Mouse (Mus musculus): ENCODE results near the gene Zmat3. TPM values are rescaled to one million over a fixed set of nuclear protein-coding genes. Genes with fewer than 3 reads are reported as not detected.

Gene Zmat3
- total RNA-seq, 2 experiments from 2014 or later, result 58.2 to 59.9 TPM

DNA sequence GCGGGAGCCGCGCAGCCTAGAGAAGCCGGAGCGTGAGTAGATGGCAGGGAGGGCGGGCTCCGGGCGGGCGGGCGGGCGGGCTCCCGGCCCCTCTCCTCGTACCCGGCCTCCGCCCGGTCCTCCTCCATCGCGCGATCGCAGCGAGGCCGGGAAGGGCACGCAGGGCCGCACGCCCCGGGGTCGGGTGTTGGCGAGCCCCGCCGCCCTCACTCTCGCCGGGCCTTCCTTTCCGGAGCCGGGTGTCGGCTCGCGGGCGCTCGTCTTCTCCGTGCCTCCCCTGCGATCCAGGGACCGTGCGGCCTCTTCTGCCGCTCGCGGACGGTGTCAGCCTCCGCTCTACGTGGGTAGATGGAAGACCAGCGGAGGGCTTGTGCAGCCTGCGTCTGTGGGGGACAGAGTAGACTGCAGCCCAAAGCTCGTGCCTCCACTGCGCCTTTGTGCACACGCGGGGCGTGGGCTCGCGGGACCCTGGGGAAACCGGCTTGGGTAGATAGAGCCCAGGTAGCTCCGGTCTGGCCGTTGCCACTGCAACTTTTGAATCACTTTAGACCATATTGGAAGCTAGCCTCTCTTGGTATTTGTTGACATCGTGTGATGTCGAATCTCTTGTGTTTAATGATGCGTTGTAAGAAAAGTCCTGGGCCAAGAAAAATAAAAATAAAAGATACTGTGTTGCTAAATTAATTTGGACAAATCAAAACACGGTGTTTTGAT lies 31.8 kb upstream of the Zmat3 start, which contains the start of gene Pik3ca:
TSS of gene Pik3ca (plus strand) at position 211 of the 714 bp plus-strand sequence.
- DNase-seq (ENCODE audit: low spot score in 2 of 2), result peak; percentile 6 to 50
- Histone ChIP-seq H3K27ac (peak within 1 kb of the TSS; percentile 97), H3K4me3 (peak within 1 kb of the TSS; percentile 70)
- TF ChIP-seq CTCF (conservative IDR thresholded peaks at IDR 0.05), result no peak; the same call in 1 of the 2 replicates

- H3K4me3 ChIP-seq, result peak overlapping the region; percentile 70
- DNase-seq (ENCODE audit: low spot score in 2 of 2), result peak; percentile 98
- peak overlapping the region; percentile 97 for H3K27ac ChIP-seq
- TF ChIP-seq CTCF (conservative IDR thresholded peaks at IDR 0.05), result peak; percentile 61
These were observed 31.1 kb upstream of the Zmat3 start for GRCm38 (mm10) chr3:32396794-32397460.

GRCm38 (mm10) chr3:32395771-32396551 lies 30.1 kb upstream of the Zmat3 start:
- no peak; the same call in 1 of the 2 replicates for TF ChIP-seq CTCF (conservative IDR thresholded peaks at IDR 0.05)
- peak overlapping the region; percentile 92 for H3K27ac ChIP-seq
- H3K4me3 ChIP-seq, result peak overlapping the region; percentile 70
- no peak for DNase-seq (ENCODE audit: low spot score in 2 of 2)

DNA sequence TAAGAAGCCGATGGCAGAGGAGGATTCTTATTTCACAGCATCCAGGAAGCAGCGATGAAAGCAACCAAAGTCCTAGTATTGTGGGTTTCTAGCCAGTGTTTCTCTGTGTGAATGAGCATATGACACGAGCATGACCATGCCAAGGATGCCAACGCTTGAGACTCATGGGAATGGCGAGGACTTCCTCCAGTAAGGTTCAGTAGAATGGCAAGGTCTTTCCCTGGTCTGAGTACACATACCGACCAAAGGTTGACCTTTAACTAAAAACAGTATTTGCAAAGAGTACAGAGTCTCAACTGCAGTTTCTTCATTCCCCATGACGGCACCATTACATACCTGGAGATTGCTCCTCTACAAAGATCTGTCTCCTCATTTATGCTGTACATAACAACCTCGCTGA lies 28.2 kb upstream of the Zmat3 start:
- Histone ChIP-seq H3K4me3 (no peak overlapping the region), H3K27ac (no peak overlapping the region)
- no peak for TF ChIP-seq CTCF (conservative IDR thresholded peaks at IDR 0.05)
- no peak for DNase-seq (ENCODE audit: low spot score in 2 of 2)

DNA sequence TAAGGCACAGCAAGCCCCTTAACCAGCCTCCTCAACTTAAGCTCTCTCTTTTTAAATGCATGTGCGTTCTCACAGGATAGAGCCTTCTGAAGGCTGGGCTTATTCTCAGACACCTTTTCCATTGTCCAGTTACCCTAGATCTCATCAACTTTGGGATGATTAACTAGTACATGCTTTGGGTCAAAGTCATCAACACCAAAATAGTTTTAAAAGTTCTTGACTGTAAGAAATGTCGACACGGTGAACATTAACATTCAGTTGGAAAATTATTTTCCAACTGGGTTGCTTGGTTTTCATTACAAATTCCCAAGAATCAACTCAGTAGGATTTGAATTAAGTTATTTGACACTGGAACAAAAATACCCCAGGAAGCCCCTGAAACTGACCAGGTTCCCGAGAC lies 27.0 kb upstream of the Zmat3 start:
- H3K4me3 ChIP-seq, result no peak overlapping the region
- no peak for DNase-seq (ENCODE audit: low spot score in 2 of 2)
- no peak for TF ChIP-seq CTCF (conservative IDR thresholded peaks at IDR 0.05)
- no peak overlapping the region for H3K27ac ChIP-seq

DNA sequence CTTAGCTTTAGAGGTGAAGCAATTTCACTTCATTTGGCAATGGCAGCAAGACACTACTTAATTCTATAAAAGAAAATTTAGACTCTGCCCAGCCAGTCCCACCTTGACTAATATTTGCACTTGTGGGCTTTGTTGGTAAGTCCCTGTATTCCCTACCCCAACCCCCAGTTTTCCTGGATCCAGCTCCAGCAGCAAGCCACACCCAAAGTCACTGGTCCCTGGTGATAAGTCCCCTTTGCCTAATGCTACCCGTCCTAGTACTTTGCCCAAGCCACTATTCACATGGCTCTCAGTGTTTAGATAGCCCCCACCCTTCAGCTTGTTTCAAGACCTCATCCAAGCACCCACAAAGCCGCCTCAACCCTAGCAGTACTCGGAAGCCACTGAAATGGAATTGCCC lies 15.7 kb upstream of the Zmat3 start:
- no peak for DNase-seq (ENCODE audit: low spot score in 2 of 2)
- no peak for TF ChIP-seq CTCF (conservative IDR thresholded peaks at IDR 0.05)

GRCm38 (mm10) chr3:32379891-32380290 lies 14.1 kb upstream of the Zmat3 start:
- Histone ChIP-seq H3K4me3 (no peak overlapping the region), H3K27ac (no peak overlapping the region)
- DNase-seq (ENCODE audit: low spot score in 2 of 2), result no peak
- TF ChIP-seq CTCF (conservative IDR thresholded peaks at IDR 0.05), result peak; percentile 60

More for the DNA sequence above, 15.7 kb upstream of the Zmat3 start:
- Histone ChIP-seq H3K4me3 (no peak overlapping the region), H3K27ac (no peak overlapping the region)

DNA sequence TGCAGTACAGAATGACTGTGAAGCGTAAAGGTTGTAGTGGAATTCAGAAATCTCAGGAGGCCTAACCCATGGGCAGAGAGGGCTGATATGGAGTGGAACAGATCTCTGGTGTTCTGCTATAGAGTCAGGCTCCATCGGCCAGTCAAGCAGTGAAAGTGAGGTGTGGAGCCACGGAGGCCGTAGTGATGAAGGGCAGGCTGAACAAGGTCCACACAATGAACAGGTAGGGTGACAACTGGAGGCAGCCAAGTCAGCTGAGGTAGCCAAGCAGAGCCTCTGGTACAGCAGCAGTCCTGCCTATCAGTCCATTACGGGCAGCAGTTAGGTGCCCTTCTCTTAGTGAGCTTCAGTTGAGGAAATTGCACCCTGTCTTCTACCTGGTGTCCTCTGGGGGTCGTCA lies 7.4 kb upstream of the Zmat3 start:
- TF ChIP-seq CTCF (conservative IDR thresholded peaks at IDR 0.05), result no peak
- Histone ChIP-seq H3K4me3 (no peak overlapping the region), H3K27ac (no peak overlapping the region)
- DNase-seq (ENCODE audit: low spot score in 2 of 2), result no peak

DNA sequence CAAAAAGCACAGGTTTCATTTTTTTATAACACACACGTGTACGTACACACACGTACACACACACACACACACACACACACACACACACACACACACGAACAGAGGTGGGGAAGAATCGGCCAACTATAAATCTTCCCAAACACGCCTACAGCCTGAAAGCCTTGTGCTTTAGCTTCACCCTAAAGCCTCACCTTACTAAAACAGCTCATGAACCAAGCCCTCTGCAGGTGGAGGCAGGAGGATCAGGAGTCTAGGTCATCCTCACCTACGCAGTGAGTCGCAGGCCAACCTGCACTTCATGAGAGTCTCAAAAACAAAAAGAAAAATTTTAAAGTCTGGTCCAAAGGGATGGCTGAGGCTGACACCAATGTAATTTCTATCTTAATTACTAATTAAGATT lies 6.7 kb upstream of the Zmat3 start:
- no peak for DNase-seq (ENCODE audit: low spot score in 2 of 2)
- Histone ChIP-seq H3K27ac (no peak overlapping the region), H3K4me3 (no peak overlapping the region)
- no peak for TF ChIP-seq CTCF (conservative IDR thresholded peaks at IDR 0.05)

- Histone ChIP-seq H3K4me3 (no peak overlapping the region), H3K27ac (no peak overlapping the region)
- no peak for DNase-seq (ENCODE audit: low spot score in 2 of 2)
- no peak for TF ChIP-seq CTCF (conservative IDR thresholded peaks at IDR 0.05)
These were observed 6.1 kb upstream of the Zmat3 start for GRCm38 (mm10) chr3:32371957-32372356.

DNA sequence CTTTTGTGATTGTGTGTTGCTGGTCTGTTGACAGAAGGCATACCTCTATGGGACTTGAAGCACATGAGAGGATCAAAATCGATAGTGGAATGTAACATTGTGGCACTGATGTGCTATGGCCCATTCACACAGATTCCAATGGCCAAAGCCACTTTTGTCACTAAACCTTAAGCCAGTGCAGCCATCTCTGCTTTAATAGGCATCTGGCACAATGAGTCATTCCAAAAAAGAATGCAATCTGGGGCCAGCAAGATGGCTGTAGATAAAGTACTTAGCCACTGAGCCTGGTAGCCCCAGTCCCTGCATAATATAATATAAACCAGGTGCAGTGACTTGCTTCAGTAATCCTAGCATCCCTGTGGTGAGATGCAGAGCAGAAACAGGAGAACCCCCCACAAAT lies 1.7 kb upstream of the Zmat3 start:
- no peak overlapping the region for H3K4me3 ChIP-seq
- DNase-seq (ENCODE audit: low spot score in 2 of 2), result no peak
- TF ChIP-seq CTCF (conservative IDR thresholded peaks at IDR 0.05), result no peak
- no peak overlapping the region for H3K27ac ChIP-seq

- H3K4me3 ChIP-seq, result peak overlapping the region; percentile 74
- no peak for DNase-seq (ENCODE audit: low spot score in 2 of 2)
- no peak for TF ChIP-seq CTCF (conservative IDR thresholded peaks at IDR 0.05)
These were observed 476 bp upstream of the Zmat3 start for GRCm38 (mm10) chr3:32366246-32366734.

More at GRCm38 (mm10) chr3:32366246-32366734, 476 bp upstream of the Zmat3 start:
- peak overlapping the region; percentile 98 for H3K27ac ChIP-seq

Data from layer of hippocampus, adult 2 months (tissue).